Mouse (Mus musculus) heart, embryonic 16.5 days (tissue): ENCODE data around the gene Ccl21b. TPM values are rescaled to one million over a fixed set of nuclear protein-coding genes. Genes with fewer than 3 reads are reported as not detected.
"Not testable (repeated sequence)": the region's sequence is repeated elsewhere in the genome, so short reads cannot be mapped to it uniquely, and the experiment has no call there.

Source experiments
- ATAC-seq: fragments of 200-750 bp; cut with Nextera tagmentation; replicated peaks from 2 replicates; pipeline ENCODE4 v1.8.0; 2017; ENCODE audit warnings: moderate number of reproducible peaks; ENCODE audit not compliant: insufficient read depth, low FRiP score; ENCODE audit errors: extremely low read depth
- H3K27ac ChIP-seq: fragments of 300-500 bp; sonication (generic); 2 replicates; pipeline ENCODE4 v1.5.1; 2014; ENCODE audit warnings: mild to moderate bottlenecking, low read length, control low read depth, moderate library complexity
- H3K27me3 ChIP-seq: fragments of 300-500 bp; sonication (generic); 2 replicates; pipeline ENCODE4 v1.6.1; 2014; ENCODE audit warnings: low read length, mixed read lengths; ENCODE audit not compliant: control insufficient read depth, insufficient read depth
- H3K36me3 ChIP-seq: fragments of 300-500 bp; sonication (generic); 2 replicates; pipeline ENCODE4 v1.6.1; 2014; ENCODE audit not compliant: control insufficient read depth, insufficient read depth
- H3K4me1 ChIP-seq: fragments of 300-500 bp; sonication (generic); 2 replicates; pipeline ENCODE4 v1.6.1; 2014; ENCODE audit warnings: low read length, mixed read lengths; ENCODE audit not compliant: control insufficient read depth, insufficient read depth
- H3K4me2 ChIP-seq: fragments of 300-500 bp; sonication (generic); 2 replicates; pipeline ENCODE4 v1.6.1; 2014; ENCODE audit warnings: low read depth, mild to moderate bottlenecking, control low read depth, low read length
- H3K4me3 ChIP-seq: fragments of 300-500 bp; sonication (generic); 2 replicates; pipeline ENCODE4 v1.5.1; 2014; ENCODE audit warnings: mild to moderate bottlenecking, control low read depth, low read length
- H3K9ac ChIP-seq: fragments of 300-500 bp; sonication (generic); 2 replicates; pipeline ENCODE4 v1.6.1; 2014; ENCODE audit warnings: low read length, control low read depth
- H3K9me3 ChIP-seq: fragments of 300-500 bp; sonication (generic); replicated peaks from 2 replicates; pipeline ENCODE4 v1.6.1; 2016; ENCODE audit warnings: low read length; ENCODE audit not compliant: control insufficient read depth
- WGBS: fragments of 180-500 bp; shearing (Covaris S2); extraction: QIAGEN DNeasy Blood & Tissue Kit; methylation state at CpG from one replicate; pipeline ENCODE4 v1.1.7; 2014; 5-methylcytosine and 5-hydroxymethylcytosine counted together
- polyA plus RNA-seq: library from polyadenylated mRNA; unstranded; fragments of >200 nt; fragmentation: Nextera tagmentation; extraction: Ambion mirVana; gene quantifications from 2 replicates; pipeline ENCODE4 v1.2.1, GENCODE M21; 2015

The Ccl21b gene
- polyA plus RNA-seq: not detected in 2 replicates

- H3K4me3 ChIP-seq, H3K9ac ChIP-seq, H3K27ac ChIP-seq, ATAC-seq, H3K4me1 ChIP-seq, H3K27me3 ChIP-seq, H3K4me2 ChIP-seq, H3K36me3 ChIP-seq, H3K9me3 ChIP-seq: not testable (repeated sequence)
- no CpG with 5 or more reads among the region's 5 CpGs for WGBS
These were observed at the start of gene Ccl21b for GRCm38 (mm10) chr4:42255467-42255866. Ccl21b (plus strand) TSS chr4:42255767.

DNA sequence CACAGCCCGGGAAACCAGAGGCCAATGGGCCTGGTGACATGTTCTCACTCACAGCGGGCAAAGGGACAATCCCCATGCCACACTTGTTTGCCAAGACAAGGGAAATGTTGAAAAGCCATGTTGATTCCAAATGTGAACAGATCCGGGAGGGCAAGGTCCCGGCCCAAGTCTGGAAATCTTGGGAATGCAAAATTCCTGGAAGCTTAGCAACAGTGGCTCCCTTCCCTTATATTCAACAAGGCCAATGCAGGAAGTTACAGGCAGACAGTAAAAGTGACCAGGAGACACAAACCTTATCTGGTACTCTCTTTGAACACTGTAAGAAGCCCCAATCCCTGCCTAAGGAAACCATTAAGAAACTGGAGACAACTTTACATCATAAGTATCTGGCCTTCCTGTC, 15.2 kb upstream of the Ccl21b start, which contains the start of gene Gm10600:
Gene Gm10600 (plus strand): TSS at position 301 of the 400 bp plus-strand sequence.
- not testable (repeated sequence) for H3K9me3 ChIP-seq, H3K4me2 ChIP-seq, H3K27ac ChIP-seq, ATAC-seq, H3K9ac ChIP-seq, H3K4me1 ChIP-seq, H3K27me3 ChIP-seq, H3K4me3 ChIP-seq, H3K36me3 ChIP-seq
- no CpG with 5 or more reads among the region's 4 CpGs for WGBS

- not testable (repeated sequence) for H3K27me3 ChIP-seq, H3K4me1 ChIP-seq, H3K36me3 ChIP-seq, H3K4me2 ChIP-seq, H3K4me3 ChIP-seq, H3K27ac ChIP-seq, ATAC-seq, H3K9ac ChIP-seq, H3K9me3 ChIP-seq
- no CpG with 5 or more reads among the region's 18 CpGs for WGBS
These were observed 38.4 kb downstream of the Ccl21b start, which contains the start of gene Gm21953 for GRCm38 (mm10) chr4:42293967-42294366. Gm21953 (plus strand) TSS chr4:42294267.

Other genes with a start within 250 kb of the Ccl21b start
- 0.15 TPM in 1 of 2 replicates, not detected in the other for gene Gm21093, start 221.0 kb upstream of the Ccl21b start, polyA plus RNA-seq
- gene Gm3893, start 164.6 kb upstream of the Ccl21b start, polyA plus RNA-seq: not detected in 2 replicates
- 5.6 and 8.8 TPM in 2 replicates for gene Gm13304, start 140.9 kb upstream of the Ccl21b start, polyA plus RNA-seq
- not detected in 2 replicates for gene Gm13306, start 102.3 kb upstream of the Ccl21b start, polyA plus RNA-seq
- 0.70 and 1.5 TPM in 2 replicates for gene Gm13305, start 87.2 kb upstream of the Ccl21b start, polyA plus RNA-seq
- gene Gm10600, start 15.1 kb upstream of the Ccl21b start, polyA plus RNA-seq: not detected in 2 replicates
- not detected in 2 replicates for gene Gm21953, start 38.5 kb downstream of the Ccl21b start, polyA plus RNA-seq
- gene Fam205a3, start 62.6 kb downstream of the Ccl21b start, polyA plus RNA-seq: not detected in 2 replicates
- not detected in 2 replicates for gene Gm21586, start 183.6 kb downstream of the Ccl21b start, polyA plus RNA-seq
- gene Gm2163, start 211.0 kb downstream of the Ccl21b start, polyA plus RNA-seq: not detected in 2 replicates